Mouse (Mus musculus) heart, postnatal 0 days (tissue): ENCODE results near the gene Ap1m1. TPM values are rescaled to one million over a fixed set of nuclear protein-coding genes. Genes with fewer than 3 reads are reported as not detected.

Experiments used
- ATAC-seq: fragments of 200-750 bp; cut with Nextera tagmentation; 2 replicates; pipeline ENCODE4 v1.8.0; 2017; ENCODE audit warnings: low read depth, moderate number of reproducible peaks, moderate library complexity; ENCODE audit not compliant: insufficient read depth
- DNase-seq: peaks from one replicate; pipeline ENCODE4 v3.0.0-alpha.2; 2016; ENCODE audit warnings: low spot score
- H3K27ac ChIP-seq: fragments of 300-500 bp; sonication (generic); 2 replicates; pipeline ENCODE4 v1.5.1; 2014; ENCODE audit warnings: low read depth, mild to moderate bottlenecking
- H3K27me3 ChIP-seq: fragments of 300-500 bp; sonication (generic); 2 replicates; pipeline ENCODE4 v1.6.1; 2014; ENCODE audit warnings: low read length, mixed read lengths; ENCODE audit not compliant: control insufficient read depth, insufficient read depth
- H3K36me3 ChIP-seq: fragments of 300-500 bp; sonication (generic); replicated peaks from 2 replicates; pipeline ENCODE4 v1.6.1; 2014; ENCODE audit warnings: low read length, mixed read lengths; ENCODE audit not compliant: control insufficient read depth, insufficient read depth
- H3K4me1 ChIP-seq: fragments of 300-500 bp; sonication (generic); 2 replicates; pipeline ENCODE4 v1.6.1; 2014; ENCODE audit warnings: antibody characterized with exemption; ENCODE audit not compliant: control insufficient read depth, insufficient read depth
- H3K4me2 ChIP-seq: fragments of 300-500 bp; sonication (generic); 2 replicates; pipeline ENCODE4 v1.6.1; 2014; ENCODE audit warnings: low read depth, mild to moderate bottlenecking, low read length, moderate library complexity
- H3K4me3 ChIP-seq: fragments of 300-500 bp; sonication (generic); 2 replicates; pipeline ENCODE4 v1.5.1; 2014; ENCODE audit warnings: low read depth, low read length
- H3K9ac ChIP-seq: fragments of 300-500 bp; sonication (generic); replicated peaks from 2 replicates; pipeline ENCODE4 v1.6.1; 2014; ENCODE audit warnings: low read depth, low read length, mixed read lengths
- H3K9me3 ChIP-seq: fragments of 300-500 bp; sonication (generic); replicated peaks from 2 replicates; pipeline ENCODE4 v1.6.1; 2016; ENCODE audit warnings: low read length; ENCODE audit not compliant: control insufficient read depth
- CTCF ChIP-seq: IDR thresholded peaks from 2 replicates; pipeline ENCODE4 v1.5.1; 2016; ENCODE audit warnings: antibody characterized with exemption, control low read depth, low read depth
- EP300 ChIP-seq: IDR thresholded peaks from 2 replicates; pipeline ENCODE4 v1.6.1; 2016; ENCODE audit warnings: antibody characterized with exemption, low read depth
- WGBS: fragments of 180-500 bp; shearing (Covaris S2); extraction: QIAGEN DNeasy Blood & Tissue Kit; methylation state at CpG from one replicate; pipeline ENCODE4 v1.1.7; 2014; 5-methylcytosine and 5-hydroxymethylcytosine counted together
- polyA plus RNA-seq: library from polyadenylated mRNA; unstranded; fragments of >200 nt; fragmentation: Nextera tagmentation; extraction: Ambion mirVana; gene quantifications from 2 replicates; pipeline ENCODE4 v1.2.1, GENCODE M21; 2015
- total RNA-seq: library from RNA; depleted of rRNA; stranded (reverse); fragments of >200 nt; gene quantifications from 2 replicates; pipeline ENCODE4 v1.2.3, GENCODE M21; 2014; ENCODE audit warnings: low replicate concordance

Gene Ap1m1
- total and polyA plus RNA-seq, 2 experiments from 2014 or later: 36.1 to 83.4 TPM

GRCm38 (mm10) chr8:72271051-72271660 is 31.3 kb downstream of the Ap1m1 start:
- no peak for ATAC-seq
- Histone ChIP-seq H3K9ac (no peak overlapping the region), H3K4me3 (no peak overlapping the region), H3K4me1 (0 out of 2 replicates have a peak, but pooled peaks cover 12% of the 10 kb centered on the region), H3K9me3 (no peaks in the 10 kb centered on the region), H3K27ac (no peak overlapping the region), H3K36me3 (no peaks in the 10 kb centered on the region), H3K27me3 (no peaks in the 10 kb centered on the region), H3K4me2 (no peak overlapping the region)
- no peak for DNase-seq
- no peak for TF ChIP-seq CTCF
- TF ChIP-seq EP300: no peak
- WGBS: 72% methylated on average over 11 of the region's 11 CpGs

- Histone ChIP-seq H3K4me1 (0 out of 2 replicates have a peak, but pooled peaks cover 12% of the 10 kb centered on the region), H3K4me3 (no peak overlapping the region), H3K9ac (no peak overlapping the region), H3K9me3 (no peaks in the 10 kb centered on the region), H3K27ac (no peak overlapping the region), H3K4me2 (no peak overlapping the region), H3K27me3 (no peaks in the 10 kb centered on the region), H3K36me3 (no peaks in the 10 kb centered on the region)
- DNase-seq (no peak), ATAC-seq (no peak)
- 73% methylated on average over 3 of the region's 3 CpGs for WGBS
- no peak for TF ChIP-seq CTCF
- no peak for TF ChIP-seq EP300
Measured at GRCm38 (mm10) chr8:72271691-72272090, 31.9 kb downstream of the Ap1m1 start.

- TF ChIP-seq EP300 (no peak), CTCF (peak; percentile 75)
- no peak overlapping the region for H3K9ac ChIP-seq
- peak; percentile 37; the same call in 1 of the 2 replicates for ATAC-seq
- no peak overlapping the region for H3K4me3 ChIP-seq
- H3K27me3 ChIP-seq: no peaks in the 10 kb centered on the region
- peak; percentile 61 for DNase-seq
- H3K4me2 ChIP-seq: no peak overlapping the region
- no peak overlapping the region for H3K27ac ChIP-seq
- no peaks in the 10 kb centered on the region for H3K36me3 ChIP-seq
- peaks cover 13% of the 10 kb centered on the region; the same call in 1 of the 2 replicates for H3K4me1 ChIP-seq
- WGBS: 11% methylated on average over 3 of the region's 3 CpGs
- no peaks in the 10 kb centered on the region for H3K9me3 ChIP-seq
Measured at GRCm38 (mm10) chr8:72272361-72272760, 32.5 kb downstream of the Ap1m1 start.

GRCm38 (mm10) chr8:72273111-72273770 is 33.4 kb downstream of the Ap1m1 start:
- TF ChIP-seq EP300: no peak
- no peak for TF ChIP-seq CTCF
- Histone ChIP-seq H3K27ac (no peak overlapping the region), H3K4me1 (peaks cover 16% of the 10 kb centered on the region; the same call in 1 of the 2 replicates), H3K9me3 (no peaks in the 10 kb centered on the region), H3K36me3 (no peaks in the 10 kb centered on the region), H3K4me3 (no peak overlapping the region), H3K4me2 (no peak overlapping the region), H3K9ac (no peak overlapping the region), H3K27me3 (no peaks in the 10 kb centered on the region)
- 68% methylated on average over 1 of the region's 1 CpGs for WGBS
- DNase-seq: no peak
- no peak for ATAC-seq

- Histone ChIP-seq H3K9me3 (no peaks in the 10 kb centered on the region), H3K4me2 (no peak overlapping the region), H3K27ac (no peak overlapping the region), H3K9ac (no peak overlapping the region), H3K36me3 (no peaks in the 10 kb centered on the region), H3K4me1 (peaks cover 10% of the 10 kb centered on the region; the same call in 1 of the 2 replicates), H3K4me3 (no peak overlapping the region), H3K27me3 (no peaks in the 10 kb centered on the region)
- 71% methylated on average over 5 of the region's 5 CpGs for WGBS
- TF ChIP-seq EP300: no peak
- TF ChIP-seq CTCF: no peak
- DNase-seq: no peak
- no peak for ATAC-seq
Measured at GRCm38 (mm10) chr8:72273807-72274206, 34.0 kb downstream of the Ap1m1 start.
